Mouse (Mus musculus): ENCODE results near the gene Ndufa3. TPM values are rescaled to one million over a fixed set of nuclear protein-coding genes. Genes with fewer than 3 reads are reported as not detected.
A peak's percentile ranks its signal among the peaks of the same experiment; 100 is the strongest.
"Not testable (repeated sequence)": the region's sequence is repeated elsewhere in the genome, so short reads cannot be mapped to it uniquely, and the experiment has no call there.

Ndufa3 gene
- 100 to 1,000 TPM; 684 to 742 TPM for polyA plus RNA-seq (2017; shearing (Covaris generic))

- peak; percentile 99 for ATAC-seq
These were observed at the start of gene Ndufa3 for GRCm38 (mm10) chr7:3617242-3617995. TSS of gene Ndufa3 (plus strand) at chr7:3617373.

- ATAC-seq, result no peak
These were observed 47.4 kb upstream of the Ndufa3 start for GRCm38 (mm10) chr7:3569725-3570124.

GRCm38 (mm10) chr7:3570580-3570979 lies 46.6 kb upstream of the Ndufa3 start:
- not testable (repeated sequence) for ATAC-seq

DNA sequence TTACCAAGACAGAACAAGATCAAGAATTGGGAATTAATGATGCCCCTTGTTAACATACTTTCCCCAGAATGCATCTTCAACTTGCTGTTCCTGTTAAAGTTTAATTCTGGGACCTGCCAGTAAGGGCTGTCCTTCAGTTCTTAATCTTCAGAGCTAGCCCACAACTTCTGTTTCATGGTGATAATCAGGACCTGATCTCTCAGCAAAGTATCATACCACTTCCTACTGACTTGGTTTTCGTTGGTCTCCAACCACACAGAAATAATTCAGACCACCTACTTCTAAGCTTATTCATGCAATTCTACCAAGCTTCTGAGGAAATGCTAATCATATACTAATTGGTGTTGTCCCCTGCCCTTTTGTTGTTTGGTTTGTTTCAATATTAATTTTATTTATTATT lies 45.3 kb upstream of the Ndufa3 start:
- no peak for ATAC-seq

DNA sequence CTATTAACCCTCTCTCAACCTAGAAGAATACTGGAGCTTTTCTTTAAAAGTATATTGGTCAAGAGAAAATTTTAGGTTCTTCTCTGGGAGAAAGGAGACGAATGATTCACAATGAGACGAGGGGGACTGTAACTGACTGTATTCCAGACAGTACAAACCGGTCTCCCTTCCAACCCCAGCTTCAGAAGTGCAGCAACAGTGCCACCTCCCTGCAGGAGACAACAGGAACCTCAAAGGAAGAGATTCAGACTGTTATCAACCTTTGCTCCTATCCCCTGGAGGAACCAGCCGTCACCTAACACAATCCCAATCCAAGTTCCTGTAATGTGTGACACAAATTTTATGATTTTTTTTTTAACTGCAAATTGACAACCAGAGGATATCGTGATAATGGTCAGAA lies 43.0 kb upstream of the Ndufa3 start:
- ATAC-seq, result no peak

DNA sequence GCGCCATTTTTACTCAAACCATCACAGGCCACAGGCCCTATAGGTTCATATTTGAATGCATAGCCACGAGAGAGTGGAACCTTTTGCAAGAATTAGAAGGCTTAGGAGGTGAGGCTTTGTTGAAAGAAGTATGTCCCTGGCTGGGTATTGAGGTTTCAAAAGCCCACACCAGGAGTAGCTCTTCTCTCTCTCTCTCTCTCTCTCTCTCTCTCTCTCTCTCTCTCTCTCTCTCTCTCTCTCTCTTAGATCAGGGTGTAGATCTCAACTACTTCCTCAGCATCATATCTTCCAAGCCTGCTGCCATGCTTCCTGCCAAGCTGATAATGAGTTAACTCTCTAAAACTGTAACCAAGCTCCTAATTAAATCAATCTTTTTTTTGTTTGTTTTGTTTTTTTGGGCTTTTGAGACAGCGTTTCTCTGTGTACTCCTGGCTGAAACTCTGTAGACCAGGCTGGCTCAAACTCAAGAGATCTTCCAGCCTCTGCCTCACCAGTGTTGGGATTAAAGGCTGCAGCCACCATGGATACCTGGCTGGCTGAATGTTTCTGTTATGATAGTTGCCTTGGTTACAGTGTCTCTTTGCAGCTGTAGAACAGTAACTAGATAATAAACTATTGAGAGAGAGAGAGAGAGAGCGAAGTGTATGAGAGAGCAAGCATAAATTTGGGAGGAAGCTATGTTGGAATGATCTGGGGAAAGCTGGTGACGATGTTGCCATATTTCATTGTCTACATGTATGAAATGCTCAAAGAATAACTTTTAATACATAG lies 40.6 kb upstream of the Ndufa3 start:
- no peak for ATAC-seq

DNA sequence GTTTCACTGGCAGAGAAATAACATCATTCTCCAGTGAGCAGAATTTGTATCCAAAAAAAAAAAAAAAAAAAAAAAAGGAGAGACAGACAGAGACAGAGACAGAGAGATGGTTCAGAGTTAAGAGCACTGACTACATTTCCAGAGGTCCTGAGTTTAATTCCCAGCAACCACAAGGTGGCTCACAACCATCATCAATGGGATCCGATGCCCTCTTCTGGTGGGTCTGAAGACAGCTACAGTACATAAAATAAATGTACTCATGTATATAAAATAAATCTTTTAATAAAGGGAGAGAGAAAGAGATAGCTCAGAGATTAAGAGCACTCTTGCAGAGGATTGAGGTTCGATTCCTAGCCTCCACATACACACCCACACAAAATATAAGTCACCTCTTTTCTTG lies 39.0 kb upstream of the Ndufa3 start:
- no peak for ATAC-seq

DNA sequence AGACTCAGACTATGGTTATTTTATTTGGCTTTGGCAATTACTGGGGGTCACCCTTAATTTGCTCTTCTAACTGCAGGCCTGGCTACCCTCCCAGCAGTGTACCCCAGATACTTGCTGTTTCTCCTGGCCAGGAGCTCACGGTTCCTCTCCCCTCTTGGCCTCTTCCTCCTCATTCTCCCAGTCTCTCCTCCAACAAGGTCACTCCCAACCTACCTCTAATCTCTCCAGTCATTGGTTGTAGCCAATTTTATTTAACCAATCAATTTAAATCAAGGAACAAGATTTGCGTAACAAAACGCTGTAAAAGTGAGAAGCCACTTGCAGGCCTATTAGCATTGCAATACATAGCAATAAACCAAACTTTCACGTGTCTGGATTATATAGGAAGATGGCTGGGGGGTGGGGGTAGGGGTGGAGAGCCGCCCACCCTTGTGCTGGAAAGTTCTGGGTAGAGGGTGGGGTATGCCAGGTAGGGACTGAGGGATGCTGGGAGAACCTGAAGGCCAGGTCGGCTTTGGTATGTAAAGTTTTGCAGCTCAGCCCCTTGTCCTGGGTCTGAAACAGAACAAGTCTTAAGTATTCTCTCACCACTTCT lies 38.1 kb upstream of the Ndufa3 start:
- ATAC-seq, result no peak

- no peak for ATAC-seq
These were observed 37.1 kb upstream of the Ndufa3 start for GRCm38 (mm10) chr7:3580029-3580428.

- ATAC-seq, result no peak
These were observed 31.4 kb upstream of the Ndufa3 start for GRCm38 (mm10) chr7:3585763-3586162.

- no peak for ATAC-seq
These were observed 30.9 kb upstream of the Ndufa3 start for GRCm38 (mm10) chr7:3586255-3586654.

DNA sequence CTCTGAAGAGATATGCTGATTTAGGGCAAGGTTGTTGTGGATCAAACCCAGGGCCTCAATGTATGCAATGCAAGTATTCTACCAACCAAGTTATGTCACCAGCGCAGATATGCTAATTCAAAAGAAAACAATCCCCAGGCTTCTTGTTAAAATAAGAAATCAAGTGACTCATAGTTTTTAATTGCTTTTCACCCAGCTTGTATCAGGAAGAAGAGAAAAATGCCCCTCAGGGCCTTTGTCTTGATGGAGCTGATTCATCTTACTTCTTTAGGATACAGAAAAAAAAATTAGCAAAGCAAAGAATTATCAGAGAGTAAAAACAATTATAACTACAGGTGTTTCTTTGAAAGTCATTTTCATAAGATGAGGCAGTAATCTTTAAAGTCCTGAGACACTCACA lies 29.9 kb upstream of the Ndufa3 start:
- no peak for ATAC-seq

DNA sequence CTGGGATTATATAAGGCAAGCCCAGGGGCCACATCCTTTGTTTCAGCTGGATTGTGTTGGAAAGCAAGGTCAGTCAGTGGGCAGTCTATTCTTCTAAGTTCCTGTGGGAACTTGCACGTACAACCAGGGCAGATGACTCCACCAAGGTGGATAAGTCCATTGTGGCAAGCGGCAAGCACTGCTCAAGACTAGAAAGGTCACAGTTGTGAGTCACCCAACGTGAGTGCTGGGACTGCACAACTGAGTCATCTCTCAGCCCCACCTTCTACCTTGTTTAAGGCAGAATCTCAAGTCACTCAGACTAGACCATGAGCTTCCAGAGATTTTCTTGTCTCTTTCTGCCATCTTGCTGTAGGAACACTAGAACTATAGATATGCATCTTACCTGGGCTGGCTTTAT lies 26.6 kb upstream of the Ndufa3 start:
- ATAC-seq, result no peak

- ATAC-seq, result no peak
These were observed 25.6 kb upstream of the Ndufa3 start for GRCm38 (mm10) chr7:3591534-3591933.

GRCm38 (mm10) chr7:3593855-3594254 lies 23.3 kb upstream of the Ndufa3 start:
- no peak for ATAC-seq

DNA sequence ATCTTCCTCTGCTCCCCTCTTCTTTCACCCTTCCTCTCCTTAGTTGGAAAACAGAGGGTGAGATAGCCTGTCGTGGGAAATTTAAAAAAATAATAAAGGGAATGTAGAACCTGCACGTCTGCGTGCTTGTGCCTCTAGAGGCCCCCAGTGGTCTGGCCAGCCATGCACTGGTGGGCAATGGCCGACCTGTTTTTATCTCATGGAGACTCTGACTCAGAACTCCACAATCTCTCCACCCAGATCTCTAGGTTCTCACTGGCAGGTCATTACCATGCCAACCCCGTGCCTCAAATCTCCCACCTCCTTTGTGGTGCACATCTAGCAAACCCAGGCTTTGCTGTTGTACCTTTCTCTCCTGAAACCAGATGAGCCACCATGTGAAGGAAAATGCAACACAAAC lies 22.5 kb upstream of the Ndufa3 start:
- peak; percentile 50 for ATAC-seq

- peak; percentile 82 for ATAC-seq
These were observed 22.0 kb upstream of the Ndufa3 start for GRCm38 (mm10) chr7:3595146-3595545.

GRCm38 (mm10) chr7:3597755-3598154 lies 19.4 kb upstream of the Ndufa3 start:
- not testable (repeated sequence) for ATAC-seq

- ATAC-seq, result peak; percentile 73
These were observed 16.1 kb upstream of the Ndufa3 start for GRCm38 (mm10) chr7:3601119-3601518.

- no peak for ATAC-seq
These were observed 10.4 kb upstream of the Ndufa3 start for GRCm38 (mm10) chr7:3606798-3607197.

DNA sequence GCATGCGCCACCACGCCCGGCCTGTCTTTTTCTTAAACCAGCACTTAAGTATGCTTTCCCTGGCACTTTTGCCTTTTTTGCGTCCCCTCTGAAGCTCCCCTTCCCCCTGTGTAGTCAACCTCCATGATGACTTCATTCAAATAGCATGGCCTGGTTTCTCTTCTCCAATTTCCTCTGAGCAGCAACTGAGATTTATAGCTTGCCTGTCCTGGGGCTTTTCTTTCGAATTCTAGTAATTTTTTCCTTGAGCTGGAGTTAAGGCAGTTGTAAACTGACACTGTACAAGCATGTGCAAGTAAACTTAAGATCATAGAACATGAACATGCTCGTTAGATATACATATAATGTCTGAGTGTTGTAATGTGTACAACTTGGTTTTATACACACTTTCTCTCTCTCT lies 9.8 kb upstream of the Ndufa3 start:
- no peak for ATAC-seq

GRCm38 (mm10) chr7:3608668-3609067 lies 8.5 kb upstream of the Ndufa3 start:
- ATAC-seq, result no peak

- no peak for ATAC-seq
These were observed 8.1 kb upstream of the Ndufa3 start for GRCm38 (mm10) chr7:3609082-3609481.

DNA sequence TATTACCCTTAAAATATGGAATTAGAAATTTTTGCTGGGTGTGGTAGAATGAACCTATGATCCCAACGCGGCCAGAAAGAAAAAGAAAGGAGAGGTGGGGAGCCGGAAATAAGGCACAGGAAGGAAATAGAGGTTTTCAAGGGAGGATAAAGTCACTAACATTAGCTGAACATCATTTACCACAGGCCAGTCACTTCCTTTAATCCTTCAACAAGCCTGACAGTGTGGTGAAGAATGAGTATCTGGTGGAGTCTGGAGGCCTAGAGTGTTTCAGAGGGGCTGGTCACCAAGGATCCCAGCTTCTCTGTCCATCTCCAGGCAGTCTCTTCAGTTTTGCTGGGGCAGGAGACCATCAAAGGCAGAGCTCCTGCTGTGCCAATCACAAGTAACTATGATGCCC lies 6.7 kb upstream of the Ndufa3 start:
- no peak for ATAC-seq

Data from activated CD4-positive, CD25-positive, alpha-beta regulatory T cell, adult 4 months (primary cell).